Mouse (Mus musculus): ENCODE measurements around the gene Lyrm9.

Gene Lyrm9

GRCm38 (mm10) chr11:78826442-78827013 is at the start of gene Lyrm9:
Gene Lyrm9 (plus strand): TSS chr11:78826584.
- DNase-seq = peak; percentile 96

- DNase-seq = no peak
Observed at GRCm38 (mm10) chr11:78777851-78778680, 48.3 kb upstream of the Lyrm9 start.

- DNase-seq = no peak
Observed at GRCm38 (mm10) chr11:78780002-78780401, 46.4 kb upstream of the Lyrm9 start.

GRCm38 (mm10) chr11:78780571-78780970 is 45.8 kb upstream of the Lyrm9 start:
- DNase-seq = no peak

GRCm38 (mm10) chr11:78782326-78782725 is 44.1 kb upstream of the Lyrm9 start:
- DNase-seq = no peak

- DNase-seq = no peak
Observed at GRCm38 (mm10) chr11:78782791-78783347, 43.5 kb upstream of the Lyrm9 start.

GRCm38 (mm10) chr11:78786013-78786431 is 40.4 kb upstream of the Lyrm9 start:
- DNase-seq = no peak

GRCm38 (mm10) chr11:78789370-78790060 is 36.9 kb upstream of the Lyrm9 start:
- no peak for DNase-seq

GRCm38 (mm10) chr11:78791582-78791981 is 34.8 kb upstream of the Lyrm9 start:
- DNase-seq = peak; percentile 52

GRCm38 (mm10) chr11:78792055-78792454 is 34.3 kb upstream of the Lyrm9 start:
- no peak for DNase-seq

GRCm38 (mm10) chr11:78792465-78792864 is 33.9 kb upstream of the Lyrm9 start:
- peak; percentile 57 for DNase-seq

GRCm38 (mm10) chr11:78793116-78793515 is 33.3 kb upstream of the Lyrm9 start:
- DNase-seq = peak; percentile 34

- no peak for DNase-seq
Observed at GRCm38 (mm10) chr11:78796072-78796729, 30.2 kb upstream of the Lyrm9 start.

GRCm38 (mm10) chr11:78801094-78801493 is 25.3 kb upstream of the Lyrm9 start:
- no peak for DNase-seq

- DNase-seq = peak; percentile 50
Observed at GRCm38 (mm10) chr11:78803587-78804316, 22.6 kb upstream of the Lyrm9 start.

- no peak for DNase-seq
Observed at GRCm38 (mm10) chr11:78804551-78804950, 21.8 kb upstream of the Lyrm9 start.

- no peak for DNase-seq
Observed at GRCm38 (mm10) chr11:78805198-78805597, 21.2 kb upstream of the Lyrm9 start.

- no peak for DNase-seq
Observed at GRCm38 (mm10) chr11:78805691-78806137, 20.7 kb upstream of the Lyrm9 start.

GRCm38 (mm10) chr11:78807341-78808108 is 18.9 kb upstream of the Lyrm9 start:
- no peak for DNase-seq

- no peak for DNase-seq
Observed at GRCm38 (mm10) chr11:78809398-78809797, 17.0 kb upstream of the Lyrm9 start.

GRCm38 (mm10) chr11:78814461-78814941 is 11.9 kb upstream of the Lyrm9 start:
- no peak for DNase-seq
